In the genomic region with DNA sequence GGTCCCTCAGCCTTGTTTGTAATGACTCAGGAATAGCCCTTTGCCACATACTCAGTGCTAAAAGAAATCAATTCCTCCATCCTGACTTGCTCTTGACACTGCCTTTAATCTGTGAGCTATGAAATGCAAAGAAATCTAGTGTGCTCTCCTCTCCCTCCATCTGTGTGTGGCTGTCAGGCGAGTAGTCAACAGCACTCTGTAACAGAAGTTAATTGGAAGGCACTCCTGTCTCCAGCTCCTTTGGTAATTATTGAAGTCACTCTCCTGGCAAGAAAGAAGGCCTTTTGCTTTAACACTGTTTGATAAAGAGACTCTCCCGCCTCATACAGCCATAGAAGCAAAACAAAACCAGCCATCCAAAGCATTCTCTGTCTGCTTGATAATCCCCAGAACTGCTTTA, we compare ENCODE assay signal across 23 mouse cellular contexts.
DNase-seq lines count a peak whose midpoint lies in the region; ATAC-seq and TF ChIP-seq lines count a peak whose summit lies in the region.
"Had no signal": no experiment of that assay in that cellular context is flagged by ENCODE, and none has a peak within 500 bp of the region (broad histone marks: within the 10 kb centered on the region; RNA-seq: fewer than 3 reads in every experiment).

No protein-coding gene starts in this region.

- no peak overlapping the region for H3K4me2 ChIP-seq in hindbrain, embryonic 14.5 days (replicated peaks)
- H3K4me2 ChIP-seq in hindbrain, embryonic 13.5 days = no peak overlapping the region
- no peak overlapping the region for H3K4me2 ChIP-seq in forebrain, embryonic 14.5 days (ENCODE audit: low read length)
- H3K4me2 ChIP-seq in forebrain, postnatal 0 days (ENCODE audit: low read depth) = no peak overlapping the region
- H3K4me2 ChIP-seq in midbrain, embryonic 14.5 days (ENCODE audit: low read length) = no peak overlapping the region
- H3K4me2 ChIP-seq: embryonic facial prominence, embryonic 15.5 days had no signal

- no peaks in the 10 kb centered on the region for H3K4me1 ChIP-seq in hindbrain, embryonic 14.5 days (replicated peaks; ENCODE audit: control insufficient read depth, insufficient read depth, low read length)
- no peaks in the 10 kb centered on the region for H3K4me1 ChIP-seq in hindbrain, embryonic 13.5 days (replicated peaks)
- 0 out of 2 replicates have a peak, but pooled peaks cover 2% of the 10 kb centered on the region for H3K4me1 ChIP-seq in forebrain, embryonic 14.5 days (ENCODE audit: control insufficient read depth, insufficient read depth, low read length)
- no peaks in the 10 kb centered on the region for H3K4me1 ChIP-seq in forebrain, postnatal 0 days (ENCODE audit: insufficient read depth)
- H3K4me1 ChIP-seq in midbrain, embryonic 14.5 days (ENCODE audit: control insufficient read depth, insufficient read depth, low read length) = no peaks in the 10 kb centered on the region; the same call in 1 of the 2 replicates
- H3K4me1 ChIP-seq: embryonic facial prominence, embryonic 15.5 days had no signal

- 0 out of 2 replicates have a peak overlapping the region, but pooled peaks have one; percentile 6 for H3K27ac ChIP-seq in hindbrain, embryonic 14.5 days
- no peak overlapping the region for H3K27ac ChIP-seq in hindbrain, embryonic 13.5 days
- peak overlapping the region; percentile 21; the same call in 1 of the 2 replicates for H3K27ac ChIP-seq in forebrain, embryonic 14.5 days (ENCODE audit: low read depth, low read length)
- no peak overlapping the region for H3K27ac ChIP-seq in forebrain, postnatal 0 days (ENCODE audit: low read depth, low read length)
- 0 out of 2 replicates have a peak overlapping the region, but pooled peaks have one; percentile 9 for H3K27ac ChIP-seq in midbrain, embryonic 14.5 days (replicated peaks; ENCODE audit: low read depth, low read length)
- H3K27ac ChIP-seq: embryonic facial prominence, embryonic 15.5 days; gastrocnemius, adult 2 months had no signal

- no peaks in the 10 kb centered on the region for H3K36me3 ChIP-seq in hindbrain, embryonic 14.5 days (replicated peaks; ENCODE audit: control insufficient read depth, insufficient read depth)
- H3K36me3 ChIP-seq in hindbrain, embryonic 13.5 days = no peaks in the 10 kb centered on the region
- H3K36me3 ChIP-seq in forebrain, embryonic 14.5 days (ENCODE audit: control insufficient read depth, insufficient read depth, low read length) = no peaks in the 10 kb centered on the region
- H3K36me3 ChIP-seq in forebrain, postnatal 0 days (ENCODE audit: insufficient read depth) = no peaks in the 10 kb centered on the region
- no peaks in the 10 kb centered on the region for H3K36me3 ChIP-seq in midbrain, embryonic 14.5 days (ENCODE audit: control insufficient read depth, insufficient read depth, low read length)
- H3K36me3 ChIP-seq: embryonic facial prominence, embryonic 15.5 days had no signal

- H3K27me3 ChIP-seq in hindbrain, embryonic 14.5 days (ENCODE audit: control insufficient read depth, insufficient read depth, low read length) = no peaks in the 10 kb centered on the region
- H3K27me3 ChIP-seq in hindbrain, embryonic 13.5 days = no peaks in the 10 kb centered on the region
- H3K27me3 ChIP-seq in forebrain, embryonic 14.5 days (replicated peaks; ENCODE audit: control insufficient read depth, insufficient read depth, low read length) = no peaks in the 10 kb centered on the region
- no peaks in the 10 kb centered on the region for H3K27me3 ChIP-seq in forebrain, postnatal 0 days (ENCODE audit: insufficient read depth, low read length)
- no peaks in the 10 kb centered on the region for H3K27me3 ChIP-seq in midbrain, embryonic 14.5 days (ENCODE audit: control insufficient read depth, insufficient read depth, low read length)
- H3K27me3 ChIP-seq: CH12.LX; embryonic facial prominence, embryonic 15.5 days; Patski had no signal

- H3K9ac ChIP-seq in hindbrain, embryonic 14.5 days = no peak overlapping the region
- H3K9ac ChIP-seq in hindbrain, embryonic 13.5 days = no peak overlapping the region
- H3K9ac ChIP-seq in forebrain, embryonic 14.5 days (ENCODE audit: low read length) = no peak overlapping the region
- no peak overlapping the region for H3K9ac ChIP-seq in forebrain, postnatal 0 days
- H3K9ac ChIP-seq in midbrain, embryonic 14.5 days (replicated peaks; ENCODE audit: low read length) = no peak overlapping the region
- H3K9ac ChIP-seq: embryonic facial prominence, embryonic 15.5 days had no signal

- H3K9me3 ChIP-seq in hindbrain, embryonic 14.5 days (ENCODE audit: control insufficient read depth, low read length) = no peaks in the 10 kb centered on the region
- H3K9me3 ChIP-seq in hindbrain, embryonic 13.5 days = no peaks in the 10 kb centered on the region
- H3K9me3 ChIP-seq in forebrain, embryonic 14.5 days (replicated peaks; ENCODE audit: control insufficient read depth, low read length) = no peaks in the 10 kb centered on the region
- H3K9me3 ChIP-seq in forebrain, postnatal 0 days (ENCODE audit: low read length) = no peaks in the 10 kb centered on the region
- no peaks in the 10 kb centered on the region for H3K9me3 ChIP-seq in midbrain, embryonic 14.5 days (ENCODE audit: control insufficient read depth, low read length)
- H3K9me3 ChIP-seq: embryonic facial prominence, embryonic 15.5 days had no signal

- TF ChIP-seq CTCF in forebrain, postnatal 0 days (IDR thresholded peaks at IDR 0.05; ENCODE audit: low read depth) = no peak

- intact Hi-C loops in gastrocnemius, postnatal 36 days (cut with DNase I) = no loop called here

- ATAC-seq in hindbrain, embryonic 14.5 days (ENCODE audit: low FRiP score) = no peak
- no peak for ATAC-seq in hindbrain, embryonic 13.5 days (ENCODE audit: low FRiP score)
- ATAC-seq in forebrain, embryonic 14.5 days = peak; percentile 80
- ATAC-seq in forebrain, postnatal 0 days = peak; percentile 78
- no peak; the same call in 1 of the 2 replicates for ATAC-seq in midbrain, embryonic 14.5 days (ENCODE audit: low FRiP score, low TSS enrichment)
- ATAC-seq: activated CD4-positive, CD25-positive, alpha-beta regulatory T cell, adult 4 months; hindbrain, embryonic 16.5 days; Patski had no signal

- 27% methylated on average over 2 of the region's 2 CpGs for WGBS in hindbrain, embryonic 14.5 days
- 34% methylated on average over 2 of the region's 2 CpGs for WGBS in hindbrain, embryonic 13.5 days
- WGBS in forebrain, embryonic 14.5 days = 4% methylated on average over 2 of the region's 2 CpGs
- WGBS in forebrain, postnatal 0 days = 19% methylated on average over 2 of the region's 2 CpGs
- 18% methylated on average over 2 of the region's 2 CpGs for WGBS in midbrain, embryonic 14.5 days

- DNase-seq in hindbrain, embryonic 14.5 days (ENCODE audit: low spot score) = peak; percentile 20
- DNase-seq in forebrain, embryonic 14.5 days (ENCODE audit: low spot score) = peak; percentile 73
- DNase-seq in forebrain, postnatal 0 days = peak; percentile 27
- peak; percentile 34 for DNase-seq in midbrain, embryonic 14.5 days
- DNase-seq in gastrocnemius, postnatal 36 days = no peak
- no peak for DNase-seq in ovary, postnatal 10 days (ENCODE audit: low spot score)
- no peak for DNase-seq in neural tube, embryonic 10.5 days (ENCODE audit: extremely low spot score, low spot score)
- DNase-seq: adrenal gland, postnatal 14 days; cerebellum, adult 18-20 months; cerebellum, postnatal 10 days; embryo, embryonic 11 days; gastrocnemius, adult 2 months; gastrocnemius, postnatal 25 days; heart, adult 11 months; heart, postnatal 10 days; kidney, adult 2 months had no signal

- H3K4me3 ChIP-seq in hindbrain, embryonic 14.5 days (replicated peaks; ENCODE audit: low read length) = no peak overlapping the region
- H3K4me3 ChIP-seq in hindbrain, embryonic 13.5 days = no peak overlapping the region
- H3K4me3 ChIP-seq in forebrain, embryonic 14.5 days (ENCODE audit: low read depth, low read length) = no peak overlapping the region
- no peak overlapping the region for H3K4me3 ChIP-seq in forebrain, postnatal 0 days (ENCODE audit: low read depth, low read length)
- H3K4me3 ChIP-seq in midbrain, embryonic 14.5 days (replicated peaks; ENCODE audit: low read depth, low read length) = no peak overlapping the region
- H3K4me3 ChIP-seq: embryonic facial prominence, embryonic 15.5 days; erythroblast, embryonic 14.5 days; gastrocnemius, adult 2 months had no signal

Comparison
In these comparisons a context has a peak if more than half of its experiments do, and no peak if none do; other contexts are left out.
1. H3K27ac ChIP-seq: peak in hindbrain, embryonic 14.5 days (single experiment), forebrain, embryonic 14.5 days (single experiment) and midbrain, embryonic 14.5 days (single experiment); none in hindbrain, embryonic 13.5 days (single experiment) and forebrain, postnatal 0 days (single experiment).
2. ATAC-seq: peak in forebrain, embryonic 14.5 days (single experiment) and forebrain, postnatal 0 days (single experiment); none in hindbrain, embryonic 14.5 days (single experiment), hindbrain, embryonic 13.5 days (single experiment) and midbrain, embryonic 14.5 days (single experiment).
3. DNase-seq: peak in hindbrain, embryonic 14.5 days (single experiment), forebrain, embryonic 14.5 days (single experiment), forebrain, postnatal 0 days (single experiment) and midbrain, embryonic 14.5 days (single experiment); none in gastrocnemius, postnatal 36 days (0 of 2), ovary, postnatal 10 days (single experiment) and neural tube, embryonic 10.5 days (single experiment).